Mouse (Mus musculus) cortical plate, adult 2 months (tissue): ENCODE results near the gene Jarid2. TPM values are rescaled to one million over a fixed set of nuclear protein-coding genes. Genes with fewer than 3 reads are reported as not detected.
A peak's percentile ranks its signal among the peaks of the same experiment; 100 is the strongest.

Experiments used
- H3K27ac ChIP-seq: fragments of 200-500 bp; 2 replicates; pipeline ENCODE4 v1.5.1; 2012; ENCODE audit warnings: low read length, control low read depth, inconsistent platforms; ENCODE audit not compliant: insufficient read depth
- H3K4me1 ChIP-seq: fragments of 200-500 bp; 2 replicates; pipeline ENCODE4 v1.6.1; 2011; ENCODE audit warnings: low read length; ENCODE audit not compliant: control insufficient read depth, insufficient read depth
- H3K4me3 ChIP-seq: fragments of 200-500 bp; 2 replicates; pipeline ENCODE4 v1.5.1; 2011; ENCODE audit warnings: mild to moderate bottlenecking, low read length, control low read depth; ENCODE audit not compliant: insufficient read depth
- CTCF ChIP-seq: fragments of 200-500 bp; IDR thresholded peaks from 2 replicates; pipeline ENCODE4 v1.5.1; 2011; ENCODE audit warnings: mild to moderate bottlenecking, control low read depth, low read length; ENCODE audit not compliant: insufficient read depth; ENCODE audit errors: extremely low read depth
- POLR2A ChIP-seq: fragments of 200-500 bp; IDR thresholded peaks from 2 replicates; pipeline ENCODE4 v1.6.1; 2011; ENCODE audit warnings: mild to moderate bottlenecking, low read length, control low read depth; ENCODE audit not compliant: insufficient read depth; ENCODE audit errors: extremely low read depth
- polyA plus RNA-seq: library from polyadenylated mRNA; depleted of rRNA; stranded (reverse); fragments of >200 nt; gene quantifications from 2 replicates; pipeline ENCODE4 v1.2.3, GENCODE M21; 2012; rRNA removed

Gene Jarid2
- 18.2 TPM in 2 replicates for polyA plus RNA-seq

DNA sequence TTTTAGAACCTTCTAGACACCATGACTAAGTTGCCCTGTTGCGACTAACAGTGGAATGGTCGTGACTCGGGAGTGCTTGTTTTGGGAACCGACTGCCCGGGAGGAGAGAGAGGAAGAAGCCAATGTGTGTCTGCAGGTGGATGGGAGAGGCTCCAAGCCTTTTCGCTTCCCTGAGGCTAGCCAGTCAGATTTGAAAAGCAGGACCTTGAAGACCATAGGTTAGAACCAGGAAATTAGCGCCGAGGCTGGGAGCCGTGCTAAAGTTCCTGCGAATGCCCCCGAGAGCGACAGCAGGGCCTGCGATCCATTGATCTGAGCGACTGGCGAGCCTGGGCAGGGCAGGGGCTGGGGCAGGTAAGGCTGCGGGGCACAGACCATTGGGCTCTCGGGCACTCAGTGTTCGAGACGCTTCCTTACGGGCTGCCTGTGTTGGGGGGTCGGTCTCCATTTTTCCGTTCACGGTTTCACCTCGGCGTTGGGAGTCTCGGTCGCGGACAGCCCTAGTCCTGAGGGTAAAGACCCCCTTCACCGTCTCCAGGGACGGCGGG, at the start of gene Jarid2:
Gene Jarid2 (plus strand): TSS at position 51 of the 548 bp plus-strand sequence.
- TF ChIP-seq CTCF (no peak), POLR2A (no peak)
- Histone ChIP-seq H3K27ac (peak within 1 kb of the TSS; percentile 41; the same call in 1 of the 2 replicates), H3K4me3 (peak within 1 kb of the TSS; percentile 75), H3K4me1 (peaks cover 2% of the 10 kb centered on the region; the same call in 1 of the 2 replicates)

DNA sequence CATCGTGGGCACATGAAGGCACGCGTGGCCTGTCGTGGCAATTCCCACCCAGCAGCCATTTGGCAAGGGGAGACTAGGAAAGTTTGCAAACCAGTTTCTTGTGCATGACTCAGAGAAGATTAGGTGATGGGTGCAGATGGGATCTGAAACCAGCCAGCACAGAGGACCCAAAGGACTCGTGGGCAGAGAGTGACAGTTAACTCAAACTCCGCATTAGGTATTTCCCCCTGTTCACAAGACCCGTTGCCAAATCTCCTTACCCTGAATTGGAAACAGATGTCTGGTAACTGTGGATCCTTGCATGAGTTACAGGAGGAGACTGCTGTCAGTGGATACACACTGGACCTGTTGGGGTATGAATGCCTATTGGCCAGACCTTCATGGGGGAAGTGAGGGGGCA, 48.2 kb upstream of the Jarid2 start:
- no peak overlapping the region for H3K27ac ChIP-seq
- no peak for TF ChIP-seq POLR2A
- TF ChIP-seq CTCF = no peak
- no peak overlapping the region for H3K4me3 ChIP-seq
- H3K4me1 ChIP-seq = no peaks in the 10 kb centered on the region

DNA sequence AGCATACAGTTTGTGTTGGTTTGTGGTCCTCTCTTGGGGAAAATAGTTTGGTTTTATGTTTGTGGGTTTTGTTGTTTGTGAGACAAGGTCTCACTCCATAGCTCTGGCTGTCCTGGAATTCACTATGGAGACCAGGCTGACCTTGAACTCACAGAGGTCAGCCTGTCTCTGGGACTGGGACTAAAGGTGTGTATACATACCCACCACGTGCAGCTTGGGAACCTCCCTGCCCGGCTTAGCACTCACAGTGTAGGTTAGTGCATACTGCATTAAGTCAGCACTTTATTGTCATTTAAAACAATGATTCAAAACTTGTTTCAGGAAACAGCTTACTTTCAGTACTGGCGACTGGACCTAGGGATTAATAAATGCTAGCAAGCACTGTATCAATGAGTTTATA, 41.1 kb upstream of the Jarid2 start:
- Histone ChIP-seq H3K4me3 (no peak overlapping the region), H3K4me1 (no peaks in the 10 kb centered on the region), H3K27ac (no peak overlapping the region)
- TF ChIP-seq POLR2A (no peak), CTCF (no peak)

DNA sequence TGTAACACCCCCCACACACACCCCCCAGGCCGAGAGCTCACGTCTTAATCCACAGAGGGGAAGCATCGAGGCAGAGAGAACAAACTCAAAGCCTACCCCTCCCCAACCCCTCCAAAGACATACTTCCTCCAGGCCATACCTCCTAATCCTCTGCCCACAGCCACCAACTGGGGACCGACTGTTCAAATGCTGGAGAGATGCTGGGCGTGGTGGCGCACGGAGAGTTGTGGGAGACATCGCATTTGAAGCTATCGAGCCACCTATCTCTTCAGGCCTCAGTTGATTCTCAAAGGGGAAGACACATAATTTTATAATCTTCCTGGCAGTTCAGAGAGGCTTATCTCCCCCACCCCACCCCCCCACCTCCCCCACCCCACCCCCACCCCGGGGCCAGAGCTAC, 31.6 kb upstream of the Jarid2 start:
- no peak overlapping the region for H3K27ac ChIP-seq
- no peak overlapping the region for H3K4me3 ChIP-seq
- TF ChIP-seq POLR2A (no peak), CTCF (no peak)
- no peaks in the 10 kb centered on the region for H3K4me1 ChIP-seq

DNA sequence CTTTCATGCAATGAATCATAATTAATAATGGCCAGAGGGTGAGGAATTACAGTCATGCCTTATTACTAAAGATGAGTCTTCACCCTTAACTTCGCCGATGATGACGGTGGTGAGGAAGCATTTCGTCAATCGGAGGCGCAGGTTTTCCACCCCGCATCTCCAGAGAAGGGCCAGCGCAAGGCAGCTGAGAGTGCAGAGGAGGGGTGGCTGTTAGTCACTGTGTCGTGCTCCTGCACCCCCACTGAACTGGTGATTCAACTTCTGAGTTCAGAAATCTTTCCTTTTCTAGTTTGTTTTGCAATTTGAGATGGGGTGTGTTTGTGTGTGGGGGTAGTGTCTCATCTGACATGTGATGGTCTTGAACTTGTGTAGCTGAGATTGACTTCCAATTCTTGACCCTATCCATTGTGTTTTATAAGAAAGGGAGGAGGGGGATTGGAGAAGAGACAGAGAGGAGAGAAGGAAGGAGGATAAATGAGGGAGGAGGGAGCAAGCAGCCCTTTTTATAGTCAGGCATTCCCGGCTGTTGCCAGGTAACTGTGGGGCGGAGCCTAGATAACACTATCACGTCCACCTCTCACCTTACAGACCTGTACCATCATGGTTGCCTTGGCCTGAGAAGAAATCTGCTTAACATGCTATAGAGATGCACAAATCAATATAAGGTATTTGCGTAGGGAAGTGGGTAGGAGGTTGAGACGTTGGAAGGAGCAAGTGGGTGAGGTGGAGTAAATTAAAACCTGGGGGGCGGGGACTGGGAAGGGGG, 25.1 kb upstream of the Jarid2 start:
- no peak overlapping the region for H3K4me3 ChIP-seq
- no peaks in the 10 kb centered on the region for H3K4me1 ChIP-seq
- H3K27ac ChIP-seq = no peak overlapping the region
- TF ChIP-seq POLR2A = no peak
- TF ChIP-seq CTCF = no peak

DNA sequence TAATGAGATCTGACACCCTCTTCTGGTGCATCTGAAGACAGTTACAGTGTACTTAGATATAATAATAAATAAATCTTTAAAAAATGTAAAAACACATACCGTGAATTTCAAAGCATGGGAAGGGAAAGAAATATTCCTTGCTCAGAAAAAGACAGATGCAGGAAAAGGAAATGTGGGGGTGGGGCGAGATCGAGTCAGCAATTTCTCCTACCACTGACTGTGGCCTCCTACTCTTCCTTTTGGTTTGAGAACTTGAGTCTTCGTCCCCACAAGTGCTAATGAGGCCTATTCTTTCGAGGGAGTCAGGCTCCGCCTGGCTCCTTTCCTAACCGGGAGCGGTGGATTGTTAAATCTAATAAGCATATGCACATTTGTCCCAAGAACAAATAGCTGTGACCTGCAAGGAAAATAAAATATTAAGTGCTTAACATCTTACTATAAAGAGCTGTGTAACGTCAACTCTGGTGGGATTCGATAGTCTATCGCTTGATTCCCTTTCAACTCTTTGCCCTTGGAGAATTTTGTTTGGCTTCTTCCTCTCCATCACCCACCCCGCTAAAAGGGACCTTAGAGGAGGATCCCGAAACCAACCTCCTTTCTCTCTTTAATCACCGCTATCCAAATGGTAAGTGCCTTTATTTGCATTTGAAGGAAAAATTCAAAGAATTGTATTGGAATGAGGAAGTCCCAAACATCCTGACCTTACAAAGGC, 24.1 kb upstream of the Jarid2 start:
- Histone ChIP-seq H3K4me1 (no peaks in the 10 kb centered on the region), H3K27ac (no peak overlapping the region), H3K4me3 (no peak overlapping the region)
- TF ChIP-seq POLR2A (no peak), CTCF (no peak)

DNA sequence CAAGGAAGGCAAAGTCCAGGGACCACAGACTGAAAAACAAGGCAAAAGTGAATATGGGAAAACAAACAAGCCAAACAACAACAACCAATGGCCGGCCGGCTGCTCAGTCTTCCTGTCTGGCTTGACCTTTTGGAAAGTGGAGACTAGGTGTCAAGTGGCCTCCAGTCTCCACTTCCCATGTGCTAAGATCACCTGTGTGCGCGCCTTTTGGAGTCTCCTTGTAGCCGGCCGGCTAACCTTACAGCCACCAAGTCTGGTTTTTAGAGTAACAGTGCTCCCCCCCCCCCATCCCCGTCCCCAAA, 23.6 kb upstream of the Jarid2 start:
- Histone ChIP-seq H3K27ac (no peak overlapping the region), H3K4me3 (no peak overlapping the region), H3K4me1 (no peaks in the 10 kb centered on the region)
- TF ChIP-seq CTCF = no peak
- TF ChIP-seq POLR2A = no peak

DNA sequence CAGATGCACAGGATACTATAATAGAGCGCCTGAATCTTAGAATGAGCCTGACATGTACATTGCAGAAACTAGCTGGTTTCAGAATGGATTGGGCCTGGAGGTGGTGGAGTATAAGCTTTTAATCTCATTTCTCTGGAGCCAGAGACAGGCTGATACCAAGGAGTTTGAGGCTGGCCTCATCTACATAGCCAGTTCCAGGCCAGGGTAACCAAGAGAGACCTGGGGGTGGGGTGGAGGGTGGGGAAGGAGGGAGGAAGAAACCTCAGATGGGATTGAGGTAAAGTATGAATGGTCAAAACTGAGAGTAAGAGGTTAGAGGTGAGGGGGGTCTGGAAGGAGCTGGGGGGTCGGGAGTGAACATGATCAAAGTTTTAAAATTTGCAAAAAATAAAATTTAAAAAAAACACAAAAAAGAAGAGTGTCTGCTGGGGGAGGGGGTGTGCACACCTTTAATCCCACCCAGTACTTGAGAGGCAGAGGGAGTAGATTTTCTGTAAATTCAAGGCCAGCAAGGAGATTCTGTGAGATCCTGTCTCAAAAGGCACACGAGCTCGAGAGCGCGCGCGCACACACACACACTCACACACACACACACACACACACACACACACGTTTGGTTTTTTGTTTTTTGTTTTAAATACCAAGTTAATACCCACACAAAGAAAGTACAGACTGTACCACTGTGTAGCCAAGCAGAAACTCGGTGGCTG, 22.9 kb upstream of the Jarid2 start:
- Histone ChIP-seq H3K27ac (no peak overlapping the region), H3K4me1 (no peaks in the 10 kb centered on the region), H3K4me3 (no peak overlapping the region)
- no peak for TF ChIP-seq POLR2A
- TF ChIP-seq CTCF = no peak

DNA sequence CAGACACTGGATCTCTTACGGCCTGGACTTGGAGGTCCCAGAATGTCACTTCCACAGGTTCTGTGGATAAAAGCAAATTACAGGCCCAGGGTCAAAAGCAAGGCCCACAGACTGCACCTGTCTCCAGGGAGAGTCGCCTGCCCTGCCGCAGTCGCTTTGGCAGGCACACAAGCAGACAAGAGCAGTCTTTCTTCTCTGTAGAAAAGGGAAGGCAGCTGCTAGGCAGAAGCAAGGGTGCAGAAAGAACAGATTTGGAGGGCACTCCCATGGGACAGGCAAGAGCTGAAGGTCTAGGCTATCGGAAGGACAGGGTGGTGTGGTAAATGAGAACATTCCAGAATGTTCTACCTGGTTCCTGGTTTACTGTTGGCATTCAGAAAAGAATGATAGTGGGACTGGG, 22.1 kb upstream of the Jarid2 start:
- Histone ChIP-seq H3K27ac (no peak overlapping the region), H3K4me1 (no peaks in the 10 kb centered on the region), H3K4me3 (no peak overlapping the region)
- TF ChIP-seq POLR2A = no peak
- TF ChIP-seq CTCF = no peak
